ENCODE assay signal across 8 mouse cellular contexts in the genomic region with DNA sequence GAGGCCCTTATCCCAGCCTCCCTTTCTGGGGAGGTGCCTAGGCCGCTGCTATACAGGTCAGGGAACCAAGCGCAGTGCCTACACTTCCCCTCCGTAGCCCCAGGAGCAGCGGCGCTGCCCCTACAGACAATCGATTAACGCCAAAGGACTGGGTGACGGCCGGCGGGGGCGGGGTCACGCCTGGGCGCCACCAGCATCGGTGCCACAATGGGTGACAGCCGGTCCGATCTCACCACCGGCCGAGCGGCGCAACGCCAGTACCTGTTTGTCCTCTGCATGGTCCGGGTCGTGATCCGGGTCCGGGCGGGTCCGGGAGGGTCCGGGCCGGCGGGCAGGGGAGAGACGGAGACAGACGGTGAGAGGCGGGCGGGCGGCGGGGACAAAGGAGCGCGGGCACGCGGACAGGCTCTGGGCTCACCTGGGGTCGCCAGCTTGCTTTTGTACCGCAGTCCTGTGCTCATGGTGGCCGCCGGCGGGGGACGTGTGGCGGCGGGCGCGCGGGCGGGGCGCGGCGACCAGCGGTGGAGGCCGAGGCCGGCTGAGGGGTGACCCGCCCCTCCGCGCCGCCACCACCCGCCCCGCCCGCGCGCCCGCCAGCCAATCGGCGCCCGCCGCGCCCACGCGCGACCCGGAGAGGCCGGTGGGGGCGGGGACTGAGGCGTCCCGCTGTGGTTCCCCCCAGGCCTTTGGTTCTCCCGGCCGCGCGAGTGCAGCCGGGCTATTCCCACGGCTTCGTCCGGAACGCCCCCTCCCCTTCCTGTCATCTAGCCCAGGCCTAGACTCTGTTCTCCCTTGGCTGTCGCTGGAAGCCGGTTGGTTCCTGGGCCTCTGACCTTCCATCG. TPM values are rescaled to one million over a fixed set of nuclear protein-coding genes. Genes with fewer than 3 reads are reported as not detected.
A peak's percentile ranks its signal among the peaks of the same experiment; 100 is the strongest.
DNase-seq lines count a peak whose midpoint lies in the region; ATAC-seq and TF ChIP-seq lines count a peak whose summit lies in the region.

TSS of gene Sept5 (minus strand) at position 565 of the 842 bp plus-strand sequence.

- H3K4me3 ChIP-seq in G1E (ENCODE audit: low read depth, low read length) = peak within 1 kb of the TSS; percentile 16; the same call in 1 of the 2 replicates
- peak within 1 kb of the TSS; percentile 89 for H3K4me3 ChIP-seq in forebrain, embryonic 10.5 days
- H3K4me3 ChIP-seq in heart, embryonic 15.5 days = peak within 1 kb of the TSS; percentile 79
- H3K4me3 ChIP-seq in liver, embryonic 15.5 days (replicated peaks) = peak within 1 kb of the TSS; percentile 58
- peak within 1 kb of the TSS; percentile 84 for H3K4me3 ChIP-seq in neural tube, embryonic 12.5 days

- H3K27ac ChIP-seq in forebrain, embryonic 10.5 days = peak within 1 kb of the TSS; percentile 90
- no peak within 1 kb of the TSS for H3K27ac ChIP-seq in heart, embryonic 15.5 days
- no peak within 1 kb of the TSS for H3K27ac ChIP-seq in liver, embryonic 15.5 days (replicated peaks)
- peak within 1 kb of the TSS; percentile 77 for H3K27ac ChIP-seq in neural tube, embryonic 12.5 days

- H3K4me1 ChIP-seq in G1E (ENCODE audit: insufficient read depth, low read depth, low read length) = no peaks in the 10 kb centered on the region
- peaks cover 54% of the 10 kb centered on the region for H3K4me1 ChIP-seq in forebrain, embryonic 10.5 days
- H3K4me1 ChIP-seq in heart, embryonic 15.5 days (replicated peaks) = peaks cover 30% of the 10 kb centered on the region
- H3K4me1 ChIP-seq in liver, embryonic 15.5 days (replicated peaks) = peaks cover 35% of the 10 kb centered on the region
- H3K4me1 ChIP-seq in neural tube, embryonic 12.5 days = peaks cover 38% of the 10 kb centered on the region

- peak within 1 kb of the TSS; percentile 72 for H3K9ac ChIP-seq in heart, embryonic 15.5 days
- H3K9ac ChIP-seq in liver, embryonic 15.5 days = no peak within 1 kb of the TSS
- peak within 1 kb of the TSS; percentile 90 for H3K9ac ChIP-seq in neural tube, embryonic 12.5 days

- ATAC-seq in G1E (ENCODE audit: extremely low read depth, insufficient number of reproducible peaks, low FRiP score, poor library complexity, severe bottlenecking) = no peak
- peak; percentile 45 for ATAC-seq in heart, embryonic 15.5 days (replicated peaks; ENCODE audit: insufficient number of reproducible peaks, insufficient read depth, low FRiP score, low read depth)
- ATAC-seq in liver, embryonic 15.5 days (ENCODE audit: insufficient read depth) = peak; percentile 56; the same call in 1 of the 2 replicates
- peak; percentile 54 for ATAC-seq in neural tube, embryonic 12.5 days (ENCODE audit: low FRiP score, low read depth)
- no peak for ATAC-seq in megakaryocyte progenitor cell, adult 5-6 weeks (replicated peaks; ENCODE audit: poor library complexity)

- no peaks in the 10 kb centered on the region for H3K36me3 ChIP-seq in G1E (replicated peaks)
- peaks cover 4% of the 10 kb centered on the region for H3K36me3 ChIP-seq in forebrain, embryonic 10.5 days (replicated peaks)
- H3K36me3 ChIP-seq in heart, embryonic 15.5 days = no peaks in the 10 kb centered on the region
- no peaks in the 10 kb centered on the region for H3K36me3 ChIP-seq in liver, embryonic 15.5 days (replicated peaks)
- peaks cover 6% of the 10 kb centered on the region for H3K36me3 ChIP-seq in neural tube, embryonic 12.5 days

- DNase-seq in G1E (ENCODE audit: low spot score) = no peak
- DNase-seq in brain, adult 2 months (ENCODE audit: low read depth, low spot score) = peak; percentile 77
- DNase-seq in forebrain, embryonic 10.5 days (ENCODE audit: extremely low spot score, low spot score) = peak; percentile 64
- DNase-seq in kidney, postnatal 25 days = peak; percentile 59 to 76

- peaks cover 23% of the 10 kb centered on the region for H3K9me3 ChIP-seq in G1E (replicated peaks)
- no peaks in the 10 kb centered on the region; the same call in 1 of the 2 replicates for H3K9me3 ChIP-seq in forebrain, embryonic 10.5 days
- H3K9me3 ChIP-seq in heart, embryonic 15.5 days (replicated peaks) = no peaks in the 10 kb centered on the region
- H3K9me3 ChIP-seq in liver, embryonic 15.5 days (replicated peaks) = no peaks in the 10 kb centered on the region
- no peaks in the 10 kb centered on the region for H3K9me3 ChIP-seq in neural tube, embryonic 12.5 days

- WGBS in forebrain, embryonic 10.5 days = under 1% methylated on average over 93 of the region's 93 CpGs
- under 1% methylated on average over 76 of the region's 93 CpGs for WGBS in heart, embryonic 15.5 days
- under 1% methylated on average over 74 of the region's 93 CpGs for WGBS in liver, embryonic 15.5 days (ENCODE audit: insufficient replicate concordance)
- WGBS in neural tube, embryonic 12.5 days = under 1% methylated on average over 85 of the region's 93 CpGs

- H3K27me3 ChIP-seq in G1E (ENCODE audit: insufficient read depth, low read length) = peaks cover 37% of the 10 kb centered on the region
- peaks cover 77% of the 10 kb centered on the region for H3K27me3 ChIP-seq in forebrain, embryonic 10.5 days (ENCODE audit: poor library complexity, severe bottlenecking)
- peaks cover 66% of the 10 kb centered on the region for H3K27me3 ChIP-seq in heart, embryonic 15.5 days
- peaks cover 84% of the 10 kb centered on the region for H3K27me3 ChIP-seq in liver, embryonic 15.5 days
- H3K27me3 ChIP-seq in neural tube, embryonic 12.5 days (replicated peaks) = peaks cover 30% of the 10 kb centered on the region

- peak within 1 kb of the TSS; percentile 98 for H3K4me2 ChIP-seq in heart, embryonic 15.5 days
- H3K4me2 ChIP-seq in liver, embryonic 15.5 days = peak within 1 kb of the TSS; percentile 77
- H3K4me2 ChIP-seq in neural tube, embryonic 12.5 days (replicated peaks) = peak within 1 kb of the TSS; percentile 93

- no peak for TF ChIP-seq CTCF in G1E (IDR thresholded peaks at IDR 0.05; ENCODE audit: low read depth, low read length)

RNA-seq across cellular contexts. Expression of gene Sept5, which starts in this region (rescaled TPM):
- total RNA-seq in G1E (2014; fragmentation: Nextera tagmentation) (not detected in 2 replicates), G1E (2017) (0.05 TPM in 1 of 2 replicates, not detected in the other)
- polyA plus RNA-seq in G1E (2012) = not detected in 2 replicates
- 21.0 and 21.5 TPM in 2 replicates for polyA plus RNA-seq in forebrain, embryonic 10.5 days (2016; fragmentation: Nextera tagmentation; extraction: Ambion mirVana)
- polyA plus RNA-seq in heart, embryonic 15.5 days (2015; fragmentation: Nextera tagmentation; extraction: Ambion mirVana) = 8.1 and 14.8 TPM in 2 replicates
- polyA plus RNA-seq in liver, embryonic 15.5 days (2015; fragmentation: Nextera tagmentation; extraction: Ambion mirVana) = 3.5 and 3.6 TPM in 2 replicates
- polyA plus RNA-seq in neural tube, embryonic 12.5 days (2016; fragmentation: Nextera tagmentation; extraction: Ambion mirVana) = 117 and 125 TPM in 2 replicates
- total RNA-seq in megakaryocyte progenitor cell, adult 5-6 weeks (2015) = 7.0 and 9.1 TPM in 2 replicates
- 2.6 and 8.7 TPM in 2 replicates for total RNA-seq in megakaryocyte progenitor cell, adult 5-6 weeks (2017)

Comparison
In these comparisons a context has a peak if more than half of its experiments do, and no peak if none do; other contexts are left out.
1. ATAC-seq: peak in heart, embryonic 15.5 days (single experiment), liver, embryonic 15.5 days (single experiment) and neural tube, embryonic 12.5 days (single experiment); none in G1E (single experiment) and megakaryocyte progenitor cell, adult 5-6 weeks (single experiment).
2. H3K4me3 ChIP-seq: peak in every context shown above with its lines; median percentile 89 in forebrain, embryonic 10.5 days; 84 in neural tube, embryonic 12.5 days; 79 in heart, embryonic 15.5 days; 58 in liver, embryonic 15.5 days; 16 in G1E.
3. H3K27ac ChIP-seq: peak in forebrain, embryonic 10.5 days (single experiment) and neural tube, embryonic 12.5 days (single experiment); none in heart, embryonic 15.5 days (single experiment) and liver, embryonic 15.5 days (single experiment).
4. Peak in every context shown above with its lines, with median percentiles within 50 percentile points of each other: H3K4me2 ChIP-seq.